7 mouse cellular contexts compared by ENCODE assay signal in the genomic region with DNA sequence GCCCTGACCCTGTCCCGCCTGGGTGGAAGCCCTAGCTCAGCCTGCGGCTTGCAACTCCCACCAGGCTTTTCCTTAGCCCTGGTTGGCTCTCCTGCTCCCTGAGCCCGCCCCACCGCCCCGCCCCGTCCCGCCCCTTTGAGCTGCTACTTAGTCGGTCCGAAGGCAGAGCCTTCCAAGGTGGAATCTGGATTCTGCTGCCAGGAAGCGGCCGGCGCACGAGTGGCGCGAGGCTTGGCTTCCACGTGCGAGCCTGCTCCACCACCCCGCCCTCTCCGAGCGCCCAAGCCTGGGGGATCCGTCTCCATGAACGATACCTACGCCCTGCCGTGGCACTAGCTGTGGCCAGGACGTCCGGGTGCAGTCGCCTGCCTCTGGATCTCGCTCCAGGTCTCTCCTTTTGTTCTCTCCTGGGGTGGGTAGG. TPM values are rescaled to one million over a fixed set of nuclear protein-coding genes. Genes with fewer than 3 reads are reported as not detected.
A peak's percentile ranks its signal among the peaks of the same experiment; 100 is the strongest.
DNase-seq lines count a peak whose midpoint lies in the region; ATAC-seq lines count a peak whose summit lies in the region.

Dusp9 (plus strand) TSS at position 165 of the 421 bp plus-strand sequence.

- peak; percentile 42 for DNase-seq in MN1 (ENCODE audit: low spot score)
- DNase-seq in brain, adult 2 months (ENCODE audit: low read depth, low spot score), result peak; percentile 37
- DNase-seq in heart, adult 9 months (ENCODE audit: low spot score in 2 of 2), result peak; percentile 14 to 17
- DNase-seq in kidney, adult 9 months, result peak; percentile 43
- peak; percentile 50 for DNase-seq in lung, postnatal 10 days
- no peak for DNase-seq in layer of hippocampus, adult 18-20 months (ENCODE audit: low spot score in 2 of 2)

- peak within 1 kb of the TSS; percentile 60 for H3K9ac ChIP-seq in stomach, embryonic 16.5 days (ENCODE audit: low read length)

- peak; percentile 83 for ATAC-seq in stomach, embryonic 16.5 days (ENCODE audit: insufficient read depth, low FRiP score)

- 16% methylated on average over 27 of the region's 28 CpGs for WGBS in stomach, embryonic 16.5 days

- H3K4me3 ChIP-seq in stomach, embryonic 16.5 days (replicated peaks; ENCODE audit: low read length), result peak within 1 kb of the TSS; percentile 45

- H3K4me1 ChIP-seq in stomach, embryonic 16.5 days (ENCODE audit: control insufficient read depth, insufficient read depth, low read length), result 0 out of 2 replicates have a peak, but pooled peaks cover 4% of the 10 kb centered on the region

- H3K9me3 ChIP-seq in stomach, embryonic 16.5 days (replicated peaks; ENCODE audit: control insufficient read depth, low read length), result no peaks in the 10 kb centered on the region

- H3K27me3 ChIP-seq in stomach, embryonic 16.5 days (ENCODE audit: control insufficient read depth, insufficient read depth, low read length), result peaks cover 30% of the 10 kb centered on the region

- peak within 1 kb of the TSS; percentile 63 for H3K4me2 ChIP-seq in stomach, embryonic 16.5 days (ENCODE audit: low read depth, low read length)

- H3K36me3 ChIP-seq in stomach, embryonic 16.5 days (ENCODE audit: control insufficient read depth, insufficient read depth, low read length), result no peaks in the 10 kb centered on the region

- H3K27ac ChIP-seq in stomach, embryonic 16.5 days (ENCODE audit: low read length), result no peak within 1 kb of the TSS

RNA-seq across cellular contexts. Expression of gene Dusp9, which starts in this region (rescaled TPM):
- 8.2 and 9.0 TPM in 2 replicates for polyA plus RNA-seq in stomach, embryonic 16.5 days (2015; fragmentation: Nextera tagmentation; extraction: Ambion mirVana)
- under 1 TPM; 0.23 to 0.30 TPM for total RNA-seq in layer of hippocampus, adult 18-20 months (2021)

Comparison
In these comparisons a context has a peak if more than half of its experiments do, and no peak if none do; other contexts are left out.
1. DNase-seq: peak in MN1 (single experiment), brain, adult 2 months (single experiment), heart, adult 9 months (2 of 2), kidney, adult 9 months (single experiment) and lung, postnatal 10 days (single experiment); none in layer of hippocampus, adult 18-20 months (0 of 2).